Mouse (Mus musculus) ES-E14 (cell line): ENCODE measurements at regions not wholly inside any gene's neighbourhood (a gene's known extent, or its start where the extent isn't known, plus 50 kb on each side); places are given as distances from the start of the nearest gene placed in this dataset.

ENCODE experiments used
- DNase-seq: peaks from one replicate; pipeline ENCODE4 v3.0.0-alpha.2; 2013; ENCODE audit warnings: low read depth, low spot score
- H3K27ac ChIP-seq: 2 replicates; pipeline ENCODE4 v1.5.1; 2012; ENCODE audit warnings: low read depth, mild to moderate bottlenecking, low read length, moderate library complexity, mixed read lengths; ENCODE audit not compliant: poor library complexity, insufficient read depth, severe bottlenecking
- H3K36me3 ChIP-seq: 2 replicates; pipeline ENCODE4 v1.6.1; 2012; ENCODE audit warnings: mild to moderate bottlenecking, low read length, moderate library complexity, mixed read lengths; ENCODE audit not compliant: control insufficient read depth, poor library complexity, insufficient read depth, severe bottlenecking
- H3K4me1 ChIP-seq, 2 experiments: fragments of 150-350 bp in 1 of 2; sonication (generic) in 1 of 2; 2 replicates each; pipeline ENCODE4 v1.6.1; 2012; ENCODE audit warnings: low read length in 2 of 2, mild to moderate bottlenecking in 1 of 2, mixed read lengths in 1 of 2; ENCODE audit not compliant: control insufficient read depth in 2 of 2, insufficient read depth in 2 of 2, poor library complexity in 1 of 2
- H3K4me3 ChIP-seq, 2 experiments: fragments of 150-350 bp in 1 of 2; sonication (generic) in 1 of 2; 2 replicates each; pipeline ENCODE4 v1.5.1; 2012; ENCODE audit warnings: low read length in 2 of 2, low read depth in 1 of 2, mild to moderate bottlenecking in 1 of 2, mixed read lengths in 1 of 2; ENCODE audit not compliant: insufficient read depth in 1 of 2, poor library complexity in 1 of 2, severe bottlenecking in 1 of 2
- H3K9ac ChIP-seq: 2 replicates; pipeline ENCODE4 v1.6.1; 2012; ENCODE audit warnings: low read depth, mild to moderate bottlenecking, low read length, mixed read lengths; ENCODE audit not compliant: poor library complexity, insufficient read depth, severe bottlenecking
- H3K9me3 ChIP-seq: fragments of 150-350 bp; sonication (generic); 2 replicates; pipeline ENCODE4 v1.6.1; 2012; ENCODE audit warnings: low read depth, mild to moderate bottlenecking, low read length; ENCODE audit not compliant: control insufficient read depth, insufficient read depth
- CHD2 ChIP-seq: IDR thresholded peaks from 2 replicates; pipeline ENCODE4 v1.6.1; 2014; ENCODE audit warnings: mild to moderate bottlenecking, low read depth, low read length, inconsistent platforms
- HCFC1 ChIP-seq: IDR thresholded peaks from 2 replicates; pipeline ENCODE4 v1.6.1; 2012; ENCODE audit warnings: low read length, inconsistent platforms, borderline replicate concordance; ENCODE audit not compliant: insufficient read depth
- MAFK ChIP-seq: IDR thresholded peaks from 2 replicates; pipeline ENCODE4 v1.6.1; 2014; ENCODE audit warnings: mild to moderate bottlenecking, low read depth, low read length, inconsistent platforms; ENCODE audit not compliant: insufficient read depth
- ZC3H11A ChIP-seq: IDR thresholded peaks from 2 replicates; pipeline ENCODE4 v1.6.1; 2012; ENCODE audit warnings: low read depth, mild to moderate bottlenecking, inconsistent platforms, low read length, borderline replicate concordance
- ZNF384 ChIP-seq: IDR thresholded peaks from 2 replicates; pipeline ENCODE4 v1.6.1; 2012; ENCODE audit warnings: low read depth, low read length, inconsistent platforms
- in situ Hi-C, 2 experiments: fragments of 600-800 bp; cut with MboI; formaldehyde crosslinking; loops; one replicate each; pipeline ENCODE4 v1.15.1; 2025; ENCODE audit warnings: low sequenced_read_pairs in 2 of 2, inconsistent platforms in 1 of 2; ENCODE audit not compliant: unreplicated experiment in 2 of 2

DNA sequence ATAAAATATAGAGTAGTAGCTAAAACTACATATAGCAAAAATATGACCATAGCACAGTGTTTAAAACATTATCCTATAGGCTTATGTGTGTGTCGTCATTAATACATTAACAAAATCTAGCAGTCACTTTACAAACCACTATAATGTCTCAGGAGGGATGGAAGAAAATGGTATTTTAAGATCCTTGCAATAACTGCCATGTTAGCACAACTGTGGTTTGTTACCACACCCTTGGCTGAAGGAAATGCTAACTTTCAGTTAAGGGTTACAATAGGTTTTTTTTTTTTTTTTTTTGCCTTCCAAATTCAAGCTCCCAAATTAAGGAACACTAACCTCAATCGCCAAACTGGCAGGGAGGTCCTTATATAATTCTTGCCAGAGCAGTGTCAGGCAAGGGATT, 322.0 kb upstream of the Jarid2 start:
- Histone ChIP-seq H3K4me3 (no peak overlapping the region), H3K9me3 (no peaks in the 10 kb centered on the region), H3K27ac (no peak overlapping the region), H3K36me3 (no peaks in the 10 kb centered on the region), H3K4me1 (peaks cover 5 to 13% of the 10 kb centered on the region in 2 experiments; a peak in 3 of 4 replicates), H3K9ac (no peak overlapping the region)
- no peak for TF ChIP-seq MAFK
- 0 out of 2 replicates have a peak, but pooled peaks have one; percentile 46 for TF ChIP-seq ZNF384
- in situ Hi-C loops: no loop called here
- no peak for DNase-seq

DNA sequence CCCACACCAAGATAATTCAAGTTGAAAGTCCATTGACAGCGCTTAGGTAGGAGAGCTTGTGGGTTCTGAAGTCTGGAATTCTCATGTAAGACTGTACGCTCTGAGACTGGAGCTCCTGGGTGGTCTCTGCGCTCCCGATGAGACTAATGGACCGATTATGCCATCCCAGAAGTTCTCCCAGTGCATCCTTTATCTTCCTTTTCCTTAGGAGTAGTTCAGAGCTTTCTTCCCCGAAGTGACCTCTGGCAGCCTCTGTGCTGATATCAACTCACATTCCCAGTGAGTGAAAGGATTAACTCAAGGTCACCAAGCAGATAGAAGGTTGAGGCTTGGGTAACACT, 320.7 kb upstream of the Jarid2 start:
- no peak overlapping the region for H3K9ac ChIP-seq
- H3K36me3 ChIP-seq: no peaks in the 10 kb centered on the region
- H3K27ac ChIP-seq: no peak overlapping the region
- no peak overlapping the region for H3K4me3 ChIP-seq
- no peak for TF ChIP-seq CHD2
- TF ChIP-seq ZNF384: no peak
- no peak for TF ChIP-seq HCFC1
- TF ChIP-seq ZC3H11A: no peak
- no peak for TF ChIP-seq MAFK
- peaks cover 5 to 13% of the 10 kb centered on the region in 2 experiments; a peak in 3 of 4 replicates for H3K4me1 ChIP-seq
- in situ Hi-C loops: no loop called here
- DNase-seq: no peak
- no peaks in the 10 kb centered on the region for H3K9me3 ChIP-seq

DNA sequence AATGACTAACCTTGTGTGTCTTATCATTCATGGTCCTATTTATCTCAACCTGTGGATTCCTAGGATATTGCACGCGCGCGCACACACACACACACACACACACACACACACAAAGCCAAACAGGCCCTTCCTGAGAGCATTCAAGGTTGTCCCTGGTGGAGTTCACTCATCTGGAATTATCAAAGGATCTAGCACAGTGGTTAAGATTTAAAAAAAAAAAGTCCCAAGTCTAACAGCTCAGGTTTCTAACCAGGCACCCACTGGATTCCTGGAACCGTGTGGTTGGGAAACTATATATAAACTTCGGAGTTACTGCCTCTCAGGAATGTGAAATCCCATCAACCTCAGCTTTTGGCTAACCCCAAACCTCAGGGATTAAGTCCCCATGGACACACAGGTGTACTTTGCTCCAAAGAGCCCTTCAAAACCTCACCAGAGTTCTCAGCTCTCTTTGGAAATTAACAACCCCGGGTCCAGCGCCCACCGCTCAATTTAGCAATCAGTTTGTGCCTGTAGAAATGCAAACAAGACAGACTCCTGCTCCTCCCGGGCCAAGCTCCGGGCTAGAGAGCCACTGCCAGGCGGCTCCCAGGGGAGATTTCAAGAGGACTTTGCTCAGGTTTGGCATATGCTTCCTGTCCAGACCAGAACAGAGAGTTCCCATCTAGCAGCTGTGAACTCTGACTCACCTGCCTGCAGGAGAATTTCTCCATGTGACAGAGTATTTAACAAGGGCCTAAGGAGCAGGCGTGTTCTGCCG, 320.1 kb upstream of the Jarid2 start:
- no peak overlapping the region for H3K9ac ChIP-seq
- no peak for DNase-seq

DNA sequence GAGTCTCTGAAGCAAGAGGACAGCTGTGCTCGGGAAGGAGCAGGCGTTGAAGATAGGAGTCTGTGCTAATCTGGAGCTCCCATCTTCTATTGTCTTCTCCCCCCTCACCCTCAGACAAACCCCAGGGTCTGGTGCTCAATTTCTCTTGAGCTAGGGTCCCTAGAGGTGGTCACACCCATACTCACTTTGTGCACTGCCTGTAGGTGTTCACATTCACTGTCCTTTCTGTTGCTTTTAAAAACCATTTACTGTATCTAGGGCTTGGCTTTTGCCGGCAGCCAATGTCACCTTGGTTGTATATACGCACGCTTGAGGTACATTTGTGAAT, 319.6 kb upstream of the Jarid2 start:
- Histone ChIP-seq H3K27ac (no peak overlapping the region), H3K4me3 (no peak overlapping the region; a peak in 1 of 4 replicates), H3K4me1 (peaks cover 5 to 13% of the 10 kb centered on the region in 2 experiments; a peak in 3 of 4 replicates), H3K9me3 (no peaks in the 10 kb centered on the region), H3K36me3 (no peaks in the 10 kb centered on the region), H3K9ac (no peak overlapping the region)
- in situ Hi-C loops: no loop called here
- TF ChIP-seq ZC3H11A: no peak
- no peak for TF ChIP-seq MAFK
- no peak for TF ChIP-seq CHD2
- TF ChIP-seq ZNF384: no peak
- no peak for TF ChIP-seq HCFC1
- no peak for DNase-seq

More for the DNA sequence above, 320.1 kb upstream of the Jarid2 start:
- Histone ChIP-seq H3K4me3 (no peak overlapping the region; a peak in 1 of 4 replicates), H3K27ac (no peak overlapping the region), H3K36me3 (no peaks in the 10 kb centered on the region), H3K4me1 (peaks cover 5 to 13% of the 10 kb centered on the region in 2 experiments; a peak in 3 of 4 replicates), H3K9me3 (no peaks in the 10 kb centered on the region)
- in situ Hi-C loops: no loop called here
- no peak for TF ChIP-seq ZNF384
- TF ChIP-seq ZC3H11A: no peak
- no peak for TF ChIP-seq MAFK
- no peak for TF ChIP-seq CHD2
- TF ChIP-seq HCFC1: no peak
